Mouse (Mus musculus): Measurements from ENCODE around the gene Actb.

Gene Actb

GRCm38 (mm10) chr5:142906532-142907047 lies at the start of gene Actb:
Gene Actb, minus strand, starts transcription at chr5:142906754.
- peak; percentile 96 to 97 for DNase-seq

- DNase-seq = no peak
Measured at GRCm38 (mm10) chr5:142953641-142954040, 47.1 kb upstream of the Actb start.

GRCm38 (mm10) chr5:142950405-142950804 lies 43.9 kb upstream of the Actb start:
- DNase-seq = no peak

- no peak for DNase-seq
Measured at GRCm38 (mm10) chr5:142949580-142949979, 43.0 kb upstream of the Actb start.

GRCm38 (mm10) chr5:142947460-142947859 lies 40.9 kb upstream of the Actb start:
- no peak for DNase-seq

- DNase-seq = peak; percentile 70 to 79
Measured at GRCm38 (mm10) chr5:142944979-142945682, 38.6 kb upstream of the Actb start.

GRCm38 (mm10) chr5:142940393-142940792 lies 33.8 kb upstream of the Actb start:
- DNase-seq = no peak

GRCm38 (mm10) chr5:142937956-142938727 lies 31.6 kb upstream of the Actb start:
- DNase-seq = peak in 1 of 2 experiments; percentile 59

- DNase-seq = peak; percentile 69 to 91
Measured at GRCm38 (mm10) chr5:142936336-142936719, 29.8 kb upstream of the Actb start.

- peak; percentile 89 to 91 for DNase-seq
Measured at GRCm38 (mm10) chr5:142935642-142936335, 29.2 kb upstream of the Actb start.

- DNase-seq = no peak
Measured at GRCm38 (mm10) chr5:142932731-142933130, 26.2 kb upstream of the Actb start.

GRCm38 (mm10) chr5:142932084-142932685 lies 25.6 kb upstream of the Actb start:
- peak; percentile 90 to 92 for DNase-seq

- DNase-seq = no peak
Measured at GRCm38 (mm10) chr5:142931241-142931745, 24.7 kb upstream of the Actb start.

GRCm38 (mm10) chr5:142929400-142929752 lies 22.8 kb upstream of the Actb start:
- DNase-seq = no peak

GRCm38 (mm10) chr5:142928749-142929399 lies 22.3 kb upstream of the Actb start:
- peak; percentile 80 to 85 for DNase-seq

- DNase-seq = no peak
Measured at GRCm38 (mm10) chr5:142927341-142927930, 20.9 kb upstream of the Actb start.

- no peak for DNase-seq
Measured at GRCm38 (mm10) chr5:142926940-142927228, 20.3 kb upstream of the Actb start.

GRCm38 (mm10) chr5:142926204-142926939 lies 19.8 kb upstream of the Actb start:
- peak; percentile 65 to 67 for DNase-seq

- peak in 1 of 2 experiments; percentile 44 for DNase-seq
Measured at GRCm38 (mm10) chr5:142924336-142924959, 17.9 kb upstream of the Actb start.

- DNase-seq = no peak
Measured at GRCm38 (mm10) chr5:142923781-142924180, 17.2 kb upstream of the Actb start.

- no peak for DNase-seq
Measured at GRCm38 (mm10) chr5:142922251-142922650, 15.7 kb upstream of the Actb start.
